Mouse (Mus musculus) midbrain, embryonic 12.5 days (tissue): ENCODE measurements around the gene Ggta1. TPM values are rescaled to one million over a fixed set of nuclear protein-coding genes. Genes with fewer than 3 reads are reported as not detected.

Experiments
- ATAC-seq: fragments of 200-750 bp; cut with Nextera tagmentation; 2 replicates; pipeline ENCODE4 v1.8.0; 2017; ENCODE audit warnings: low read depth, moderate TSS enrichment, moderate library complexity; ENCODE audit not compliant: low FRiP score
- H3K27ac ChIP-seq: fragments of 300-500 bp; sonication (generic); replicated peaks from 2 replicates; pipeline ENCODE4 v1.5.1; 2016; ENCODE audit warnings: mild to moderate bottlenecking
- H3K27me3 ChIP-seq: fragments of 300-500 bp; sonication (generic); 2 replicates; pipeline ENCODE4 v1.6.1; 2016; ENCODE audit warnings: mild to moderate bottlenecking
- H3K36me3 ChIP-seq: fragments of 300-500 bp; sonication (generic); 2 replicates; pipeline ENCODE4 v1.6.1; 2016
- H3K4me1 ChIP-seq: fragments of 300-500 bp; sonication (generic); 2 replicates; pipeline ENCODE4 v1.6.1; 2016
- H3K4me2 ChIP-seq: fragments of 300-500 bp; sonication (generic); replicated peaks from 2 replicates; pipeline ENCODE4 v1.6.1; 2016; ENCODE audit warnings: mild to moderate bottlenecking, moderate library complexity
- H3K4me3 ChIP-seq: fragments of 300-500 bp; sonication (generic); 2 replicates; pipeline ENCODE4 v1.5.1; 2016; ENCODE audit warnings: mild to moderate bottlenecking
- H3K9ac ChIP-seq: fragments of 300-500 bp; sonication (generic); replicated peaks from 2 replicates; pipeline ENCODE4 v1.6.1; 2016; ENCODE audit warnings: mild to moderate bottlenecking, moderate library complexity
- H3K9me3 ChIP-seq: fragments of 300-500 bp; sonication (generic); 2 replicates; pipeline ENCODE4 v1.6.1; 2016; ENCODE audit warnings: mild to moderate bottlenecking
- WGBS: fragments of 180-500 bp; shearing (Covaris S2); methylation state at CpG from one replicate; pipeline ENCODE4 v1.1.7; 2016; 5-methylcytosine and 5-hydroxymethylcytosine counted together
- polyA plus RNA-seq: library from polyadenylated mRNA; unstranded; fragments of >200 nt; fragmentation: Nextera tagmentation; extraction: Ambion mirVana; gene quantifications from 2 replicates; pipeline ENCODE4 v1.2.1, GENCODE M21; 2016

The Ggta1 gene
- polyA plus RNA-seq, 1 experiment from 2014 or later = 6.5 TPM

DNA sequence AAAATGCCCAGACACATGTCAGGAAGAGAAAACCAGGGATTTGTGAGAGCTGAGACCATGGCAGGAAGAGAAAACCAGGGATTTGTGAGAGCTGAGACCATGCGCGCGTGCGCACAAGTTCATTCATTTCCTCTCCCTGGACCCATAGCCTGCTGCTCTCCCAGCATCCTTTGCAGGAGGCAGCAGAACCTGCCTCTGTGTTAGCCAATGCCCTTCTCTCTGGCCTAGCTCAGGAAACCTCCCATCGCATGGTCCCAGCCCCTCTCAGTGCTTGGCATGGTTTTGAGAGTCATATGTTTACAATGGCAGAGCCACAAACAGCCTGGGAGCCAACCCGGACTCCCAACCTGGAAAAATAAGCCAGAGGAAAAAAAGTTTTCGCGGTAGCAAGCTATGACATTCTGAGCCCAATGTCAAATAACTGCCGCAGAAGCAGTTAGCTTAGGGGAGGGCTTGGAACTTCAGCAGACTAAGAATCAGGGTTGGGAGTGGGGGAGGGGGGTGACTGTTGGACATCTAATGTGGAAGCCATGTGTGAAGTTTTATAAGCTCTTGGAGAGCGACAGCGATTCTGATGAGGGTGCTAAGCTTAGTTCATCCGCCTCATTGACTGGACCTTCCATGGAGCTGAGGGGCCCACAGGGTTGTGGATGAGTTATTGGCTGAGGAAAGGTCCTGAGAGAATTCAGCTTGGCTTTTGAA is 40.1 kb upstream of the Ggta1 start:
- H3K4me1 ChIP-seq = 0 out of 2 replicates have a peak, but pooled peaks cover 2% of the 10 kb centered on the region
- no peak overlapping the region for H3K4me3 ChIP-seq
- no peak overlapping the region for H3K27ac ChIP-seq
- H3K9ac ChIP-seq = no peak overlapping the region
- H3K27me3 ChIP-seq = no peaks in the 10 kb centered on the region
- no peak for ATAC-seq
- 88% methylated on average over 12 of the region's 12 CpGs for WGBS
- H3K9me3 ChIP-seq = no peaks in the 10 kb centered on the region
- H3K36me3 ChIP-seq = no peaks in the 10 kb centered on the region
- H3K4me2 ChIP-seq = no peak overlapping the region

GRCm38 (mm10) chr2:35502561-35502960 is 39.5 kb upstream of the Ggta1 start:
- Histone ChIP-seq H3K9ac (no peak overlapping the region), H3K4me2 (no peak overlapping the region), H3K27ac (no peak overlapping the region), H3K4me3 (no peak overlapping the region), H3K27me3 (no peaks in the 10 kb centered on the region), H3K36me3 (no peaks in the 10 kb centered on the region), H3K4me1 (0 out of 2 replicates have a peak, but pooled peaks cover 2% of the 10 kb centered on the region), H3K9me3 (no peaks in the 10 kb centered on the region)
- no peak for ATAC-seq
- WGBS = 90% methylated on average over 3 of the region's 3 CpGs

DNA sequence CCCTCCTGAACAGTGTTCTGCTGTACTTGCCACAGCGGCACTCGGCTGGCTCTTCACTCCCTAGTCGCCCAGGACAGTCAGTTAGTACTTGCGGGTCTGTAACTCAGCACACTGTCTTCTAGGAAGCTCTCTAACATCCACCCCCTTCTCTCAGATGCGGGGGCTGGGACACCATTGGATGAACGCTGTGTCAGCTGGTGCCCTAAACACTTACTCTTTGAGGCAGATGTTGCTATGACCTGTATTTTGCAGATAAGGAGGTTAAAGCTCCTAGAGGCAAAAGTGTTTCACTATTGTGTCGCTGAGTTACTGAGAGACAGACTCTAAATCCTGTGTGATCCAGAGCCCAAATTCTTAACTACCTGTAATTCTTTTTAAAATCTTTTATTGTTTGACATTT is 36.4 kb upstream of the Ggta1 start:
- Histone ChIP-seq H3K4me2 (no peak overlapping the region), H3K27ac (no peak overlapping the region), H3K4me3 (no peak overlapping the region), H3K27me3 (no peaks in the 10 kb centered on the region), H3K36me3 (no peaks in the 10 kb centered on the region), H3K9ac (no peak overlapping the region), H3K4me1 (no peaks in the 10 kb centered on the region), H3K9me3 (no peaks in the 10 kb centered on the region)
- WGBS = 84% methylated on average over 7 of the region's 7 CpGs
- ATAC-seq = no peak

- no peaks in the 10 kb centered on the region for H3K27me3 ChIP-seq
- no peaks in the 10 kb centered on the region for H3K36me3 ChIP-seq
- no peak overlapping the region for H3K27ac ChIP-seq
- 92% methylated on average over 3 of the region's 3 CpGs for WGBS
- ATAC-seq = no peak
- no peaks in the 10 kb centered on the region for H3K4me1 ChIP-seq
- H3K4me3 ChIP-seq = no peak overlapping the region
- no peak overlapping the region for H3K9ac ChIP-seq
- H3K4me2 ChIP-seq = no peak overlapping the region
- no peaks in the 10 kb centered on the region for H3K9me3 ChIP-seq
Observed at GRCm38 (mm10) chr2:35498961-35499360, 35.9 kb upstream of the Ggta1 start.

- Histone ChIP-seq H3K36me3 (no peaks in the 10 kb centered on the region), H3K4me2 (no peak overlapping the region), H3K4me1 (no peaks in the 10 kb centered on the region), H3K27me3 (no peaks in the 10 kb centered on the region), H3K4me3 (no peak overlapping the region), H3K27ac (no peak overlapping the region), H3K9ac (no peak overlapping the region), H3K9me3 (no peaks in the 10 kb centered on the region)
- ATAC-seq = no peak
- WGBS = 85% methylated on average over 2 of the region's 2 CpGs
Observed at GRCm38 (mm10) chr2:35497662-35498196, 34.7 kb upstream of the Ggta1 start.

GRCm38 (mm10) chr2:35496279-35497013 is 33.4 kb upstream of the Ggta1 start:
- Histone ChIP-seq H3K9me3 (no peaks in the 10 kb centered on the region), H3K4me2 (no peak overlapping the region), H3K36me3 (no peaks in the 10 kb centered on the region), H3K4me3 (no peak overlapping the region), H3K4me1 (no peaks in the 10 kb centered on the region), H3K27me3 (no peaks in the 10 kb centered on the region), H3K9ac (no peak overlapping the region), H3K27ac (no peak overlapping the region)
- no peak for ATAC-seq
- 77% methylated on average over 5 of the region's 5 CpGs for WGBS

GRCm38 (mm10) chr2:35495486-35496278 is 32.7 kb upstream of the Ggta1 start:
- H3K4me1 ChIP-seq = peaks cover 2% of the 10 kb centered on the region
- H3K9ac ChIP-seq = no peak overlapping the region
- no peaks in the 10 kb centered on the region for H3K36me3 ChIP-seq
- H3K4me3 ChIP-seq = no peak overlapping the region
- H3K9me3 ChIP-seq = no peaks in the 10 kb centered on the region
- H3K27ac ChIP-seq = no peak overlapping the region
- no peak overlapping the region for H3K4me2 ChIP-seq
- ATAC-seq = no peak
- 83% methylated on average over 16 of the region's 16 CpGs for WGBS
- H3K27me3 ChIP-seq = no peaks in the 10 kb centered on the region

- ATAC-seq = no peak
- no peaks in the 10 kb centered on the region for H3K27me3 ChIP-seq
- H3K4me3 ChIP-seq = no peak overlapping the region
- no peak overlapping the region for H3K9ac ChIP-seq
- H3K27ac ChIP-seq = no peak overlapping the region
- H3K9me3 ChIP-seq = no peaks in the 10 kb centered on the region
- no peak overlapping the region for H3K4me2 ChIP-seq
- H3K36me3 ChIP-seq = no peaks in the 10 kb centered on the region
- WGBS = 92% methylated on average over 7 of the region's 7 CpGs
- peaks cover 8% of the 10 kb centered on the region for H3K4me1 ChIP-seq
Observed at GRCm38 (mm10) chr2:35493566-35493965, 30.5 kb upstream of the Ggta1 start.

- H3K4me3 ChIP-seq = no peak overlapping the region
Observed at GRCm38 (mm10) chr2:35491151-35491550, 28.1 kb upstream of the Ggta1 start.

GRCm38 (mm10) chr2:35490458-35491111 is 27.6 kb upstream of the Ggta1 start:
- Histone ChIP-seq H3K27ac (no peak overlapping the region), H3K9me3 (no peaks in the 10 kb centered on the region), H3K4me1 (peaks cover 14% of the 10 kb centered on the region), H3K4me3 (no peak overlapping the region), H3K27me3 (no peaks in the 10 kb centered on the region), H3K4me2 (no peak overlapping the region), H3K9ac (no peak overlapping the region), H3K36me3 (no peaks in the 10 kb centered on the region)
- WGBS = 31% methylated on average over 17 of the region's 17 CpGs
- no peak for ATAC-seq

More at GRCm38 (mm10) chr2:35491151-35491550, 28.1 kb upstream of the Ggta1 start:
- no peaks in the 10 kb centered on the region for H3K27me3 ChIP-seq
- no peak overlapping the region for H3K4me2 ChIP-seq
- peaks cover 14% of the 10 kb centered on the region for H3K4me1 ChIP-seq
- no peak overlapping the region for H3K27ac ChIP-seq
- H3K9ac ChIP-seq = no peak overlapping the region
- H3K36me3 ChIP-seq = no peaks in the 10 kb centered on the region
- WGBS = 90% methylated on average over 24 of the region's 24 CpGs
- ATAC-seq = no peak
- no peaks in the 10 kb centered on the region for H3K9me3 ChIP-seq

GRCm38 (mm10) chr2:35487700-35488099 is 24.7 kb upstream of the Ggta1 start:
- H3K27ac ChIP-seq = no peak overlapping the region
- ATAC-seq = no peak
- H3K9me3 ChIP-seq = no peaks in the 10 kb centered on the region
- peaks cover 14% of the 10 kb centered on the region for H3K4me1 ChIP-seq
- H3K36me3 ChIP-seq = no peaks in the 10 kb centered on the region
- WGBS = 76% methylated on average over 3 of the region's 3 CpGs
- H3K4me2 ChIP-seq = no peak overlapping the region
- H3K27me3 ChIP-seq = no peaks in the 10 kb centered on the region
- no peak overlapping the region for H3K4me3 ChIP-seq
- H3K9ac ChIP-seq = no peak overlapping the region
